Mouse (Mus musculus) olfactory bulb, adult 2 months (tissue): ENCODE results near the gene Slc16a3.

Experiments
- CTCF ChIP-seq: fragments of 200-500 bp; IDR thresholded peaks from 2 replicates; pipeline ENCODE4 v1.5.1; 2012; ENCODE audit warnings: low read depth, mild to moderate bottlenecking, low read length, moderate library complexity; ENCODE audit not compliant: insufficient read depth
- POLR2A ChIP-seq: fragments of 200-500 bp; IDR thresholded peaks from 2 replicates; pipeline ENCODE4 v1.6.1; 2012; ENCODE audit warnings: mild to moderate bottlenecking, low read depth, low read length, moderate library complexity; ENCODE audit not compliant: insufficient read depth

GRCm38 (mm10) chr11:120957052-120957451 is 8.8 kb downstream of the Slc16a3 start:
- TF ChIP-seq CTCF (no peak), POLR2A (no peak)
